Mouse (Mus musculus) heart, embryonic 14.5 days (tissue): ENCODE measurements around the gene Pik3ca. TPM values are rescaled to one million over a fixed set of nuclear protein-coding genes. Genes with fewer than 3 reads are reported as not detected.

Experiments used
- ATAC-seq: fragments of 200-750 bp; cut with Nextera tagmentation; 2 replicates; pipeline ENCODE4 v1.8.0; 2017; ENCODE audit warnings: low read depth, moderate TSS enrichment; ENCODE audit not compliant: insufficient number of reproducible peaks, insufficient read depth, low FRiP score
- H3K27ac ChIP-seq, 2 experiments: fragments of 200-500 bp in 1 of 2; fragments of 300-500 bp in 1 of 2; sonication (generic) in 1 of 2; replicated peaks in 1 of 2; 2 replicates each; pipeline ENCODE4 v1.5.1; 2012 to 2014; ENCODE audit warnings: low read depth in 2 of 2, low read length in 2 of 2, control low read depth in 1 of 2, mild to moderate bottlenecking in 1 of 2, mixed read lengths in 1 of 2; ENCODE audit not compliant: control insufficient read depth in 1 of 2, insufficient read depth in 1 of 2
- H3K27me3 ChIP-seq: fragments of 300-500 bp; sonication (generic); 2 replicates; pipeline ENCODE4 v1.6.1; 2014; ENCODE audit warnings: mild to moderate bottlenecking, low read length, control low read depth; ENCODE audit not compliant: control insufficient read depth, insufficient read depth
- H3K36me3 ChIP-seq: fragments of 300-500 bp; sonication (generic); 2 replicates; pipeline ENCODE4 v1.6.1; 2014; ENCODE audit warnings: mild to moderate bottlenecking, control low read depth, low read length, mixed read lengths; ENCODE audit not compliant: control insufficient read depth, insufficient read depth
- H3K4me1 ChIP-seq, 2 experiments: fragments of 200-500 bp in 1 of 2; fragments of 300-500 bp in 1 of 2; sonication (generic) in 1 of 2; 2 replicates each; pipeline ENCODE4 v1.6.1; 2012 to 2014; ENCODE audit warnings: low read length in 2 of 2, control low read depth in 1 of 2, mixed read lengths in 1 of 2; ENCODE audit not compliant: control insufficient read depth in 2 of 2, insufficient read depth in 2 of 2
- H3K4me2 ChIP-seq: fragments of 300-500 bp; sonication (generic); 2 replicates; pipeline ENCODE4 v1.6.1; 2014; ENCODE audit warnings: mild to moderate bottlenecking, low read length
- H3K4me3 ChIP-seq, 2 experiments: fragments of 200-500 bp in 1 of 2; fragments of 300-500 bp in 1 of 2; sonication (generic) in 1 of 2; 2 replicates each; pipeline ENCODE4 v1.5.1; 2012 to 2014; ENCODE audit warnings: low read length in 2 of 2, mild to moderate bottlenecking in 2 of 2, control low read depth in 1 of 2, low read depth in 1 of 2, moderate library complexity in 1 of 2; ENCODE audit not compliant: control insufficient read depth in 1 of 2, insufficient read depth in 1 of 2
- H3K9ac ChIP-seq: fragments of 300-500 bp; sonication (generic); 2 replicates; pipeline ENCODE4 v1.6.1; 2014; ENCODE audit warnings: mild to moderate bottlenecking, low read length
- H3K9me3 ChIP-seq: fragments of 300-500 bp; sonication (generic); 2 replicates; pipeline ENCODE4 v1.6.1; 2016; ENCODE audit warnings: low read length, control low read depth; ENCODE audit not compliant: control insufficient read depth
- WGBS: fragments of 180-500 bp; shearing (Covaris S2); extraction: QIAGEN DNeasy Blood & Tissue Kit; methylation state at CpG from one replicate; pipeline ENCODE4 v1.1.7; 2014; 5-methylcytosine and 5-hydroxymethylcytosine counted together
- polyA plus RNA-seq: library from polyadenylated mRNA; unstranded; fragments of >200 nt; fragmentation: Nextera tagmentation; extraction: Ambion mirVana; gene quantifications from 2 replicates; pipeline ENCODE4 v1.2.1, GENCODE M21; 2014

The Pik3ca gene
- polyA plus RNA-seq, 1 experiment from 2014 or later, result 17.0 TPM

GRCm38 (mm10) chr3:32479961-32480360 lies 82.5 kb downstream of the Pik3ca start:
- 88% methylated on average over 7 of the region's 7 CpGs for WGBS

GRCm38 (mm10) chr3:32483035-32483434 lies 85.6 kb downstream of the Pik3ca start:
- no peaks in the 10 kb centered on the region for H3K4me1 ChIP-seq
- H3K9ac ChIP-seq, result no peak overlapping the region
- 88% methylated on average over 3 of the region's 3 CpGs for WGBS
- H3K27ac ChIP-seq, result no peak overlapping the region
- no peak overlapping the region for H3K4me3 ChIP-seq
- H3K36me3 ChIP-seq, result no peaks in the 10 kb centered on the region
- H3K27me3 ChIP-seq, result no peaks in the 10 kb centered on the region
- H3K9me3 ChIP-seq, result no peaks in the 10 kb centered on the region
- H3K4me2 ChIP-seq, result no peak overlapping the region
- no peak for ATAC-seq

More at GRCm38 (mm10) chr3:32479961-32480360, 82.5 kb downstream of the Pik3ca start:
- Histone ChIP-seq H3K27me3 (no peaks in the 10 kb centered on the region), H3K4me1 (no peaks in the 10 kb centered on the region), H3K27ac (no peak overlapping the region), H3K36me3 (no peaks in the 10 kb centered on the region), H3K9ac (no peak overlapping the region), H3K4me2 (no peak overlapping the region), H3K4me3 (no peak overlapping the region), H3K9me3 (no peaks in the 10 kb centered on the region)
- ATAC-seq, result no peak

GRCm38 (mm10) chr3:32486543-32486942 lies 89.1 kb downstream of the Pik3ca start:
- Histone ChIP-seq H3K4me2 (no peak overlapping the region), H3K36me3 (no peaks in the 10 kb centered on the region), H3K9me3 (no peaks in the 10 kb centered on the region), H3K27me3 (0 out of 2 replicates have a peak, but pooled peaks cover 3% of the 10 kb centered on the region), H3K4me3 (no peak overlapping the region), H3K9ac (no peak overlapping the region), H3K4me1 (no peaks in the 10 kb centered on the region), H3K27ac (no peak overlapping the region)
- no peak for ATAC-seq
- 76% methylated on average over 4 of the region's 4 CpGs for WGBS

- no peak overlapping the region for H3K4me2 ChIP-seq
- 0 out of 2 replicates have a peak, but pooled peaks cover 3% of the 10 kb centered on the region for H3K27me3 ChIP-seq
- WGBS, result 78% methylated on average over 6 of the region's 6 CpGs
- no peak overlapping the region for H3K4me3 ChIP-seq
- no peaks in the 10 kb centered on the region for H3K9me3 ChIP-seq
- no peaks in the 10 kb centered on the region for H3K36me3 ChIP-seq
- H3K27ac ChIP-seq, result no peak overlapping the region
- H3K9ac ChIP-seq, result no peak overlapping the region
- H3K4me1 ChIP-seq, result no peaks in the 10 kb centered on the region
- no peak for ATAC-seq
Observed at GRCm38 (mm10) chr3:32488172-32488571, 90.7 kb downstream of the Pik3ca start.

- 73% methylated on average over 15 of the region's 15 CpGs for WGBS
- Histone ChIP-seq H3K4me2 (no peak overlapping the region), H3K9me3 (no peaks in the 10 kb centered on the region), H3K27me3 (0 out of 2 replicates have a peak, but pooled peaks cover 3% of the 10 kb centered on the region), H3K27ac (no peak overlapping the region), H3K4me1 (no peaks in the 10 kb centered on the region), H3K9ac (no peak overlapping the region), H3K36me3 (no peaks in the 10 kb centered on the region), H3K4me3 (no peak overlapping the region)
- no peak for ATAC-seq
Observed at GRCm38 (mm10) chr3:32490076-32490927, 92.8 kb downstream of the Pik3ca start.

- ATAC-seq, result no peak
Observed at GRCm38 (mm10) chr3:32490928-32491315, 93.5 kb downstream of the Pik3ca start.

GRCm38 (mm10) chr3:32492097-32493090 lies 94.9 kb downstream of the Pik3ca start, which contains the start of gene Kcnmb3:
Gene Kcnmb3, minus strand, starts transcription at chr3:32492231.
- 71% methylated on average over 11 of the region's 11 CpGs for whole genome bisulfite sequencing

More at GRCm38 (mm10) chr3:32490928-32491315, 93.5 kb downstream of the Pik3ca start:
- Histone ChIP-seq H3K27ac (no peak overlapping the region), H3K4me1 (no peaks in the 10 kb centered on the region), H3K9me3 (no peaks in the 10 kb centered on the region), H3K4me2 (no peak overlapping the region), H3K36me3 (no peaks in the 10 kb centered on the region), H3K9ac (no peak overlapping the region), H3K27me3 (0 out of 2 replicates have a peak, but pooled peaks cover 3% of the 10 kb centered on the region), H3K4me3 (no peak overlapping the region)

More at GRCm38 (mm10) chr3:32492097-32493090, 94.9 kb downstream of the Pik3ca start, which contains the start of gene Kcnmb3:
- no peaks in the 10 kb centered on the region for H3K36me3 ChIP-seq
- H3K4me3 ChIP-seq, result no peak within 1 kb of the TSS
- 0 out of 2 replicates have a peak, but pooled peaks cover 3% of the 10 kb centered on the region for H3K27me3 ChIP-seq
- no peaks in the 10 kb centered on the region for H3K9me3 ChIP-seq
- no peak for ATAC-seq
- H3K27ac ChIP-seq, result no peak within 1 kb of the TSS
- 0 out of 4 replicates have a peak, but pooled peaks cover 0 to 2% of the 10 kb centered on the region in 2 experiments for H3K4me1 ChIP-seq
- H3K4me2 ChIP-seq, result no peak within 1 kb of the TSS
- H3K9ac ChIP-seq, result no peak within 1 kb of the TSS
